Mouse (Mus musculus) cerebellum, adult 9-10 months (tissue): ENCODE data around the gene Zik1.

Source experiments
- DNase-seq: peaks from one replicate; pipeline ENCODE4 v3.0.0; 2022

The Zik1 gene

DNA sequence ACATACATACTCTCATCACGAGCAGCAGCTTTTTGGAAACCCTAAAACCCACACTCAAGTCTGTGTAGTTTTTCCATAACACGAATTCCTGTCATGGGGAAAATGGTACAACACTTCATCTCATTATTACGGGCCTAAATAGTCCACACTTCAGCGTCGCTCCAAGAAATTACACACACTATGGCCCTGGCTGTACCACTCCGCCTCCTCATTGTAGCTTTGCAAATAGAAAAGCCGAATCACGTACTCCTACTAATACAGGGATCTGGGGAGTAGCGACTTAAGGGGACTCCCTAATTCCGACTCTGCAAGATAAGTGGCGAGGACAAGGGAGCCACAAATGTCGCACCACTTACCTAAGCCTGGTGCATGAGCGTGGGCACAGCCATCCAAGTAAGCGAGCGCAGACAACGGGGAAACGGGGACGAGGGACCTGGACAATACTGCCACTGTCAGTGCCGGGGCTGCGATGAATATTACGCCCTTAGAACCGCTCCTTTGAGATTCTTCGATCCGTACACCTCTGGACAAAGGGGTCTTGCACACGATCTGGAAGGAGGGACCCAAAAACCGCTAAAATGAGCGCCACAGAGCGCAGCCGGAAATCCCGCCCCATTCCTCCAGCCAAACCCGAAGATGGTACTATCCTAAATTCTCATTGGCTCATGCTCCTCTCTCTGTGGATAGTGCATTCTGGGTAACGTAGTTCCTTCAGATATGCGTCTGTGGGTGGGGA lies at the start of gene Zik1:
Zik1 (minus strand) TSS at position 609 of the 736 bp plus-strand sequence.
- peak; percentile 86 for DNase-seq

GRCm38 (mm10) chr7:10495578-10495977 lies 384 bp upstream of the Zik1 start:
- no peak for DNase-seq

- peak; percentile 68 for DNase-seq
Observed at GRCm38 (mm10) chr7:10480588-10481233, 14.5 kb downstream of the Zik1 start.

GRCm38 (mm10) chr7:10479813-10480212 lies 15.4 kb downstream of the Zik1 start:
- no peak for DNase-seq

DNA sequence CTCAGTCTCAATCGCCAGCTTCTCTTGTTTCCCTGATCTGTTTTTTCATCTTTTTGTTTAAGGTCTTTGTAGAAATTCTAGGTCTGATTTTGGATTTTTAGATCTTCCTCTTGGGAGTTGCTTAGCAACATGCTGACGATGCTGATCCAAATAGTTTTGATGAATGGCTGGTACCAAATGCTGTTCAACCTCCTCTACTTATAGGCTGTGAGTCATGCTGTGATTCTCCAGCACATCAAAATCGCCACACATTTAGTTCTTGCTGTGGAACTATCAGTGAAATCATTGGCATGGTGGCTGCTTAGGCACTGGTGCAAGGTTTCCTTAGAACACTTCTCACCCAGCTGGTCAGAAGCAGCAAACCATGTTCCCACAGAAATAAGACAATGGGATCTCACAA lies 37.0 kb downstream of the Zik1 start:
- no peak for DNase-seq

DNA sequence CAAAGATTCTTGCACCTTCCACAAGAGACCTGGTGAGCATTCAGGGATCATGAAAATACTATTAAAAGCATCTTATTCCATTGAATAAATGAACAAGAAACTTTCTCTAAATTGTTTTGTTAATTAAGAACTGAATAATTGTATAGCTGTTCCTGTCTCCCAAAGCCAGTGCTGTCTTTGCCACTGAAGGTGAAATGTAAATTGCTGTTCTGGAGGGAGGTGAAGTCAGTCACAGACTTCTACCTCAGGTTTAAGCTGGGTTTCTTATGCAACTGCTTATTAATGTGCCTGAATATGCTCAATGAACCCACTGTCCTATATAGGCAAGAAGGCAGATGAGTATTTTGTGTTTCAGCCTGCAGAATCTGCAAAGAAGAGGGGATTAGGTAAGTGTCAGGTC lies 52.2 kb downstream of the Zik1 start, which contains the start of gene Vmn1r67:
Vmn1r67 (plus strand) TSS at position 301 of the 400 bp plus-strand sequence.
- no peak for DNase-seq
